Mouse (Mus musculus) stomach, embryonic 14.5 days (tissue): ENCODE measurements around the gene Themis2. TPM values are rescaled to one million over a fixed set of nuclear protein-coding genes. Genes with fewer than 3 reads are reported as not detected.
"Not testable (repeated sequence)": the region's sequence is repeated elsewhere in the genome, so short reads cannot be mapped to it uniquely, and the experiment has no call there.

Experiments
- ATAC-seq: fragments of 200-750 bp; cut with Nextera tagmentation; 2 replicates; pipeline ENCODE4 v1.8.0; 2017; ENCODE audit warnings: low read depth, moderate TSS enrichment; ENCODE audit not compliant: insufficient number of reproducible peaks, insufficient read depth, low FRiP score
- H3K27ac ChIP-seq: fragments of 300-500 bp; sonication (generic); 2 replicates; pipeline ENCODE4 v1.5.1; 2014; ENCODE audit warnings: mild to moderate bottlenecking, low read length, moderate library complexity, mixed read lengths
- H3K27me3 ChIP-seq: fragments of 300-500 bp; sonication (generic); 2 replicates; pipeline ENCODE4 v1.6.1; 2014; ENCODE audit warnings: low read length, control low read depth, mixed read lengths; ENCODE audit not compliant: control insufficient read depth, insufficient read depth
- H3K36me3 ChIP-seq: fragments of 300-500 bp; sonication (generic); 2 replicates; pipeline ENCODE4 v1.6.1; 2014; ENCODE audit warnings: mild to moderate bottlenecking, control low read depth, low read length, moderate library complexity, mixed read lengths; ENCODE audit not compliant: control insufficient read depth, insufficient read depth
- H3K4me1 ChIP-seq: fragments of 300-500 bp; sonication (generic); 2 replicates; pipeline ENCODE4 v1.6.1; 2014; ENCODE audit warnings: low read length, control low read depth, mixed read lengths; ENCODE audit not compliant: control insufficient read depth, insufficient read depth
- H3K4me2 ChIP-seq: fragments of 300-500 bp; sonication (generic); replicated peaks from 2 replicates; pipeline ENCODE4 v1.6.1; 2014; ENCODE audit warnings: low read depth, low read length, control low read depth
- H3K4me3 ChIP-seq: fragments of 300-500 bp; sonication (generic); 2 replicates; pipeline ENCODE4 v1.5.1; 2014; ENCODE audit warnings: low read depth, low read length, control low read depth
- H3K9ac ChIP-seq: fragments of 300-500 bp; sonication (generic); replicated peaks from 2 replicates; pipeline ENCODE4 v1.6.1; 2014; ENCODE audit warnings: low read depth, mild to moderate bottlenecking, control low read depth, low read length, moderate library complexity, mixed read lengths
- H3K9me3 ChIP-seq: fragments of 300-500 bp; sonication (generic); 2 replicates; pipeline ENCODE4 v1.6.1; 2016; ENCODE audit warnings: low read depth, low read length, control low read depth; ENCODE audit not compliant: control insufficient read depth
- WGBS: fragments of 180-500 bp; shearing (Covaris S2); extraction: QIAGEN DNeasy Blood & Tissue Kit; methylation state at CpG from one replicate; pipeline ENCODE4 v1.1.7; 2014; 5-methylcytosine and 5-hydroxymethylcytosine counted together
- polyA plus RNA-seq: library from polyadenylated mRNA; unstranded; fragments of >200 nt; fragmentation: Nextera tagmentation; extraction: Ambion mirVana; gene quantifications from 2 replicates; pipeline ENCODE4 v1.2.1, GENCODE M21; 2014

Gene Themis2
- polyA plus RNA-seq, 1 experiment from 2014 or later, result 1.1 TPM

GRCm38 (mm10) chr4:132795171-132795570, 1.0 kb downstream of the Themis2 start:
- H3K27ac ChIP-seq, result no peak overlapping the region
- no peak for ATAC-seq
- 0 out of 2 replicates have a peak, but pooled peaks cover 3% of the 10 kb centered on the region for H3K27me3 ChIP-seq
- no peak overlapping the region for H3K4me3 ChIP-seq
- H3K4me1 ChIP-seq, result no peaks in the 10 kb centered on the region
- 57% methylated on average over 7 of the region's 7 CpGs for WGBS
- H3K9me3 ChIP-seq, result no peaks in the 10 kb centered on the region
- no peaks in the 10 kb centered on the region for H3K36me3 ChIP-seq
- no peak overlapping the region for H3K9ac ChIP-seq
- H3K4me2 ChIP-seq, result no peak overlapping the region

GRCm38 (mm10) chr4:132794760-132795159, 1.4 kb downstream of the Themis2 start:
- no peak for ATAC-seq
- H3K4me3 ChIP-seq, result no peak overlapping the region

GRCm38 (mm10) chr4:132794028-132794427, 2.2 kb downstream of the Themis2 start:
- H3K4me2 ChIP-seq, result no peak overlapping the region
- no peaks in the 10 kb centered on the region for H3K4me1 ChIP-seq
- H3K9ac ChIP-seq, result no peak overlapping the region
- H3K36me3 ChIP-seq, result no peaks in the 10 kb centered on the region
- no peak for ATAC-seq
- 64% methylated on average over 9 of the region's 9 CpGs for WGBS
- no peak overlapping the region for H3K4me3 ChIP-seq
- H3K27ac ChIP-seq, result no peak overlapping the region
- 0 out of 2 replicates have a peak, but pooled peaks cover 3% of the 10 kb centered on the region for H3K27me3 ChIP-seq
- H3K9me3 ChIP-seq, result no peaks in the 10 kb centered on the region

More at GRCm38 (mm10) chr4:132794760-132795159, 1.4 kb downstream of the Themis2 start:
- no peak overlapping the region for H3K27ac ChIP-seq
- WGBS, result 73% methylated on average over 8 of the region's 8 CpGs
- H3K36me3 ChIP-seq, result no peaks in the 10 kb centered on the region
- 0 out of 2 replicates have a peak, but pooled peaks cover 3% of the 10 kb centered on the region for H3K27me3 ChIP-seq
- H3K9ac ChIP-seq, result no peak overlapping the region
- H3K4me2 ChIP-seq, result no peak overlapping the region
- H3K9me3 ChIP-seq, result no peaks in the 10 kb centered on the region
- H3K4me1 ChIP-seq, result no peaks in the 10 kb centered on the region

- 84% methylated on average over 8 of the region's 9 CpGs for WGBS
- not testable (repeated sequence) for ATAC-seq, H3K27me3 ChIP-seq, H3K9ac ChIP-seq, H3K9me3 ChIP-seq, H3K27ac ChIP-seq, H3K4me3 ChIP-seq, H3K4me1 ChIP-seq, H3K4me2 ChIP-seq, H3K36me3 ChIP-seq
Observed at GRCm38 (mm10) chr4:132793322-132794004, 2.7 kb downstream of the Themis2 start.

GRCm38 (mm10) chr4:132789731-132790130, 6.5 kb downstream of the Themis2 start:
- H3K4me3 ChIP-seq, result no peak overlapping the region
- H3K4me2 ChIP-seq, result no peak overlapping the region
- H3K9me3 ChIP-seq, result no peaks in the 10 kb centered on the region
- H3K27ac ChIP-seq, result no peak overlapping the region
- H3K27me3 ChIP-seq, result no peaks in the 10 kb centered on the region
- ATAC-seq, result no peak
- 83% methylated on average over 8 of the region's 8 CpGs for WGBS
- H3K36me3 ChIP-seq, result no peaks in the 10 kb centered on the region
- H3K4me1 ChIP-seq, result no peaks in the 10 kb centered on the region
- H3K9ac ChIP-seq, result no peak overlapping the region

- 84% methylated on average over 13 of the region's 13 CpGs for WGBS
- no peaks in the 10 kb centered on the region for H3K4me1 ChIP-seq
- no peak overlapping the region for H3K27ac ChIP-seq
- H3K4me2 ChIP-seq, result no peak overlapping the region
- no peak overlapping the region for H3K9ac ChIP-seq
- no peaks in the 10 kb centered on the region for H3K36me3 ChIP-seq
- no peak for ATAC-seq
- no peaks in the 10 kb centered on the region for H3K27me3 ChIP-seq
- no peak overlapping the region for H3K4me3 ChIP-seq
- H3K9me3 ChIP-seq, result no peaks in the 10 kb centered on the region
Observed at GRCm38 (mm10) chr4:132785228-132785627, 11.0 kb downstream of the Themis2 start.

GRCm38 (mm10) chr4:132783732-132784131, 12.5 kb downstream of the Themis2 start:
- no peak overlapping the region for H3K27ac ChIP-seq
- ATAC-seq, result no peak
- no peak overlapping the region for H3K4me3 ChIP-seq
- H3K9me3 ChIP-seq, result no peaks in the 10 kb centered on the region
- no peaks in the 10 kb centered on the region for H3K4me1 ChIP-seq
- 84% methylated on average over 2 of the region's 2 CpGs for WGBS
- no peak overlapping the region for H3K4me2 ChIP-seq
- H3K9ac ChIP-seq, result no peak overlapping the region
- H3K36me3 ChIP-seq, result peaks cover 7% of the 10 kb centered on the region; the same call in 1 of the 2 replicates
- H3K27me3 ChIP-seq, result no peaks in the 10 kb centered on the region

- Histone ChIP-seq H3K27ac (no peak overlapping the region), H3K4me3 (no peak overlapping the region), H3K9ac (no peak overlapping the region), H3K4me1 (no peaks in the 10 kb centered on the region), H3K36me3 (peaks cover 41% of the 10 kb centered on the region), H3K4me2 (no peak overlapping the region), H3K9me3 (no peaks in the 10 kb centered on the region), H3K27me3 (no peaks in the 10 kb centered on the region)
- 85% methylated on average over 4 of the region's 4 CpGs for WGBS
- no peak for ATAC-seq
Observed at GRCm38 (mm10) chr4:132780288-132780687, 15.9 kb downstream of the Themis2 start.
